Mouse (Mus musculus) c-Kit-positive CD71-positive TER-119-negative erythroid progenitor cells, embryonic 14.5 days (primary cell): ENCODE data around the gene Wdr25.

Experiments used
- DNase-seq: peaks from one replicate; pipeline ENCODE4 v3.0.0-alpha.2; 2013; ENCODE audit warnings: low read depth

Wdr25 gene

DNA sequence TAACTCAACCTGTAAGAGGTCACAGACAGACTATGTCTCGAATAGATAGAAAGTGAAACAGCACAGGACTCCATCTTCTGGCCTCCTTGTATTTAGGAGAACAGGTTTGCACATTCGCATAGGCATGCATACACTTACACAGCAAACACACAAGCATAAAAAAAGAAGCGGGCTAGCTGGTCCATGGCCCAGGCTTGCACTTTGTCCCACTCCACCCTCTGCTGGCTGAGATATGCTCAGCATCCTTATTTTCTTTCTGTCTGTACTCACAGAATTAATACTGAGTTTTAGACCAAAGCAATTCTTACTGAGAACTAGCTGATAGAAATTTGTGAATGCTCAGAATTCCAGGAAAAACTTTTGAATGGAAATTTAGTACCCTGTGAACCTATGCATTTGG, 2.6 kb downstream of the Wdr25 start:
- DNase-seq, result peak; percentile 28

DNA sequence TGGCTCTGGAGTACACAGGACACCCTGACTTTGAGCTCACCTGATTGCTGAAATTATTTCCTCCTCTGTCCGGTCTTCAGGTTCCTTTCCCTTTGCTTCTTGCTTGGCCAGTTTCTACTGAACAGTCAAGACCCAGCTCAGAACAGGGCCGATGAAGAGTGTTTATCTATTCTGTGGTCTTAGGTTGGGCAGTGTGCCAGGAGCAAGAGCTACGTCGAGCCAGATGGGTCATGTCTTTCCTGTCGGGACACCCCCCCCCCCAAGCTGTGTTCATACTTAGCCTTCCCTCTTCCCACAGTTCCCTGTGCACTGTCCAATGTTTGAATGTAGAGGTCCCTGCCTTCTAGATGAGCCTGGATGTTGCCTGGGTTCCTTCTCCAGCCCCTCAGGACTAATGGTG, 7.9 kb downstream of the Wdr25 start:
- no peak for DNase-seq

DNA sequence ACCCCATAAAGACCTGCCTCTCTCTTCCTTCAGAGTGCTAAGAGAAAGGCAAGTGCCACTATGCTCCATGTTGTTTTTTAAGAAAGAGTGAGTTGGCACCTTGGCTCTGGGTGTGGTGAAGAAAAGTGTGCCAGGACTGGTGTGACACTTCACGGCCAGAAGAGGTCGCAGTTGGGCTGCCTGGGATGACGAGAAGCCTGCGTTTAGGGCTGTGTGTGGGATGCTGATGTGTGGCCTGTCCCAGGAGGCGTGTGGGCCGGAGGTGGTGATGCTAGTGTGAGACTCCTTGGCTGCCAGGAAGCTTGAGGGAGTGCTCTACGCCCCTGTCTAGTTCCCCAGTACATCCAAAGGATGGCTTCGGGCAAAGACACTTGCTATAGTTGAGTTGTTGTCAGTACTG, 9.5 kb downstream of the Wdr25 start:
- DNase-seq, result peak; percentile 52

DNA sequence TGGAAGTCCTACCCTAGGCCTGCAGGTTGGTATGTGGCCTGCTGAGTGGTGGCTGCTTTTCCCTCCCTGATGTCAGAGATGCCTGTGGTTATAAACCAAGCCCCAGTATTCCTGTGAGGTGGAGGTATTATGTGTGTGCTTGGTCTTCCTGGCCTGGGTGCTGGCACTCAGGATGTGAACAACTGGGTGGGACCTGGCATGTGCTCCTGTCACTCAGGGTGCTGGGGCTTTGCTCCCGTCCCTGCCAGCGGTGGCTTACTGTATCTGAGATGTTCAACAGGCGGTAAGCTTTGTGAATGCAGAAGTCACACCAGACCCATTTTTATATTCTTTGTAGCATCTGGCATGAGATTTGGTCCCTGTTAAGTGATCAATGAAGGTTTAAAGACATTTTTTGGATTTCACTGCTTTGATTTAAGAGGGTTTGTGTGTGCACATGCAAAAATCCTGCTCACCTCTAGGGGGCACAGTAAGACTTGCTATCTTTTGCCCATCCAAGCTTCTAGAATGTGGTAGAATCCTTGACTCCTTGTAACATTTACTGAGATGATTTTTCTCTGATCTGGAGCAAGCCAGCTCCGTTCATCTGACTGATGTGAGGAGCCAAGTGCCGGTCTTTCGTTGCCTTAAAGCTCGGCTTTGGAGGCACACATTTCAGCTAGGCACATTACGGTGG, 10.3 kb downstream of the Wdr25 start:
- no peak for DNase-seq

DNA sequence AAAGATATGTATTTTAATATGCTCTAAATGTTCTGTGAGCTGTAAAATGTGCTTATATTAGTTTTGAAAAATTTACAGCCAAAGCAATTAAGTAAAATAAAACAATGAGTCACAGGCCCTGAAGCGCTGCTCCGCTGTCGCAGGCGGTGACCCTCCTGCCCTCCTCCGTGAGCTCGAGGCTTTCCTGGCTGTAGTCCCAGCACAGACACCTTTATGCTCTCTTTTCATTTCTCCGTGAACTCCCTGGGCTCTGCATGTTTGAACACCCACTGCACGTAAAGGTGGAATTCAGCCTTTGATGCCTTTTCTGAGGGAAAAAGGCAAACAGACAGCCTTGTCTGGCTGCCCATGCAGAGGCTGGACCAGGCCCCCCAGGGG, 10.8 kb downstream of the Wdr25 start:
- no peak for DNase-seq

DNA sequence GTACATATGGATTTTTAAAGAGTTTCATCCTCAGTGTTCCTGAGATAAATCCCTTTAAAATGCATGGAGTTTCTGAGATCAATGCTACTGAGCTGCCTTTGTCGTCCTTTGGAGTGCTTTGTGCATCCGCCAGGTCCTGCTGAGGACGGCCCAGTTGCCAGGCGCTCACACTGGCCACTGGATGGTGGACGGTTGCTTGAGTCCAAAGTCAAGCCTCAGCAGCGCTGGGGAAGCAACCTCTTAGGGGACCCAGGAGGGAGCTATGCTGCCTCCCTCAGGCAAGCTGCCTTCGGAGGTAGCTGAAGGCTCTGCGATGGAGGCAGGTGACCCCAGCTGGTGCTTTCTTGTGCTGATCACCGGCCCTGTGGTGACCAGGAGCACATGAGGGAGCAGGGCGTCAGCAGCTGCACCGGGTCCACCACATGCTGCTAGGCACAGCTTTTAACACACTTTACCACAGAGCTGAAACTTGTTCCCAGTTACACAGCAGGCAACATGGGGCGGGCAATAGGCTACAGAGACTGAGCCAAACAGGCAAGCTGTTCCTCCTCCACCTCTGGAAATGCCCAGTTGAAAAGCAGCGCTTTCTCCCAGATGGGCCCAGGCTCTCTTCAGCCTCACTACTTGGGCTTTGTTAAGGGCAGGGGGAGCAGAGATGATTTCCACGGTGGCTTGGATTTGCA, 12.3 kb downstream of the Wdr25 start:
- DNase-seq, result no peak

DNA sequence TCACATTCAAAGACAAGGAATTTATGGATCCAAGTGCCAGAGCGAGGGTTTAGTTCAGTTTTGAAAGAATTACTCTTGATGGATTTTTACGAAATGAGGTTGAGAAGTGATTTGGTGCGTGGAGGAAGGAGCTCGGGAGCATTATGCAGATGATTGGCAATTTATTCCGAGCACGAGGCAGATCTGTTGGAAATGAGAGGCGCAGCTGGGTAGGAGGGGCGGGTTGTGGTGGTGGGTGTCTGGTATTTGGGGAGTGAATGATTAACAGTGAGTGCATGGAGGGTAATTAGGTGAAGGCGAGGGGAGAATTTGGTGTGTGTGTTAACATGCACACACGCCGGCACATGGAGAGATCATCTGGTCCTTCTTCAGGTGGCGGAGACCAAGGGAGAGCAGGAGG, 13.0 kb downstream of the Wdr25 start:
- DNase-seq, result no peak

DNA sequence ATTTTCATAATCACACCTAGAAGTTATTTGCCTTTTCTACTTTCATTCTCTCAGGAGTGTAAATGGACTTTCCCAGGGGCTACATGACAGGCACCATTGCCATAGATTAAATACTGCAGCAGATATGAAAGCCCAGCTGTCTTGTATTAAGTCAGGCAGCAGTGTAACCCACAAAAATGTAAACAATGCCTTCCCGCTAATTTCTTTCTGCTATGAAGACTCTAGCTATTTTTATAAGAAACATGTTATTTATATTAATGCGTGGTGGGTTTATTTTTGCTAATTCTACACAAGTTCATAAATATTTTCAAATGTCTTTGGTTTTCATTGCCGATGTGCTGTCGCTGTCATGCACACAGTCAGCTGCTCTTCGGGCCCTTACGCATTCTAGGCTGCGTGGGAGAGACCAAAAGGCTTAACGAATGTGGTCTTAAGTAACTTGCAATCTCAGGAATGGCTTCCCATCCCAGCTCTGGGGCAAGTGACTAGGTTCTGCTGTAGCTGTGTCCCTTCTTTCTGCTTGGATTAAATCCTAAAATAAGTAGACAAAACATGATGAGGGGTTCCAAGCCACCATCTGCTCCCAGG, 16.5 kb downstream of the Wdr25 start:
- no peak for DNase-seq

DNA sequence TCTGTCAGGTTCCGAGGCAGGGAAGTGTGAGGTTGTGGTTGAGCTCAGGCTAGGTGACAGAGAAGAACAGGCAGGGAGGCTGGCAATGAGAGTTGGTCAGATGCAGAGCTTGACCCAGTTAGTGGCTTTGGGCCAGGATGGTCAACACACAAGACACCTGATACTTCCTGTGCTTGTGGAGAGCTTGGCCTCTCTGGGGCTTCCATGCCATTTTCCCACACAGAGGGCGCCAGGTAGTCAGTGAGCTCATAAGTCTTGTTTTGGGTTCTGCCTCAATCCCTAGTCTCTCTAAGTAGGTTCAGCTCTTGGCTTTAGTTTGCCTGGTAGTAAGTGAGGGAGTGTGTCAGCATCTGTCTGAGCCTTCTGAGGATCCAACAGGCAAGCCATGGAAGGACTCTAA, 19.0 kb downstream of the Wdr25 start:
- no peak for DNase-seq

DNA sequence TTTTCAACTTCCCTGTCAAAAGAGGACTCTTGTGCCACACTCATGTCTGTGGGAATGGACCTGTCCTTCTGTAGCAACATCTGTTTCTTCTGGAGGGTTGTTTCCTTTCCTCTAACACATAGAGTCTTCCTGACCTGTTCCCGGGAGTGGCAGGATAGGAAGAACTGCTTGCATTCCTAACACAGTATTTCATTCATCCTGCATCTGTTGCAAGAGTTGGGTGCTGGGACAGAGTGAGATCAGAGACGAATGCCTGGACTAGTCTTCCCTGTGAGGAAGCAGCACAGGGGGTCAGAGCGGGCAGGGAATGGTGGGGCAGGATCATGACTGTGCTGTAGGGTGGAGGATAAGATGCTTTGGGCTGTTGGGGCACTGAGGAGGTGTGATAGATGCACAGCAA, 20.8 kb downstream of the Wdr25 start:
- no peak for DNase-seq

DNA sequence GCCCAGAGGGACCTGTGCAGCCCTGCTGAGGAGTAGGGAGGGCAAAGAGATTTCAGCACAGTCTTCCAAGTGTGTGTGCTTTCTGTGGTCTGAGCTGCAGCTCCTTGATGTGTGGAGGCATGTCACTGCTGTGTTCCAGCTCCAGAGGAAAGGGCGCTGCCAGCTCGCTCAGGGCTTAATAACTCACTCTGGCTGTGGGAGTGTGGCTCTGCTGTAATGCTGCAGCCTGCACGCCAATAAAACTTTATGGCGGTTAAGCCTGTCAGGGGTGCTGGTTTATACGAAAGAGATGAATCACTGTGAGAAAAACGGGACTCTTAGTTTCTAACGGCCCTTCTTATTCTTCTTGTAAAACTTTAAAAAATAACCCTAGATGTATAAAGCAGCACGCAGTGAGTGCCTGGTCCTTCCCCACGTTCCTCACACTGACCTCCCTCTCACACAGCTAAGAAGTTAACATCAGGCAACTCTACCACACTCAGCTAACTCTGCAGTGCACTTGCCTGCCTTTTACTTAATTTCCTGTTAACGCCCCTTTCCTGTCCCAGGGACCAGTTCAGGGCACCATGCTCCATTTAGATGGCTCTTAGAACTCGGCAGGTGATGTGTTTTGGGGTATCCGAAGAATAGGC, 21.4 kb downstream of the Wdr25 start:
- DNase-seq, result no peak

DNA sequence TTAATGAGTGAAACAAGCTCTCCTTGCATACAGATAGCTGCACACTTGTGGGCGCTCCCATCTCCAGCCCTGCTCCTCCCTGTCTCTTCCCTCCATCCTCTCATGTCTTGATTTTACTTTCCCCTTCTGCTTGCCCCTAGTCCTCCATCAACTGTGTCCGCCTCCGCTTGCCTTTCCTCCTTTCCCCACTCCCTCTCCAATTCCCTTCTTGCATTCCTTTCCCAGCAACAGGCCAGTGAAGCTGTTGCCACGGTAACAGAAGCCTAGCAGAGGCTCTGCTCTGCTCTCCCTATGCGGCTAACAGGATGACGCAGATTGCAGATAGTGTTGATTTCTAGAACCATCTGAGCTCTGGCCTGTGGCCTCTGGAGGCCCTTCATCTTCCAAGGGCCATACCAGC, 22.5 kb downstream of the Wdr25 start:
- DNase-seq, result no peak

DNA sequence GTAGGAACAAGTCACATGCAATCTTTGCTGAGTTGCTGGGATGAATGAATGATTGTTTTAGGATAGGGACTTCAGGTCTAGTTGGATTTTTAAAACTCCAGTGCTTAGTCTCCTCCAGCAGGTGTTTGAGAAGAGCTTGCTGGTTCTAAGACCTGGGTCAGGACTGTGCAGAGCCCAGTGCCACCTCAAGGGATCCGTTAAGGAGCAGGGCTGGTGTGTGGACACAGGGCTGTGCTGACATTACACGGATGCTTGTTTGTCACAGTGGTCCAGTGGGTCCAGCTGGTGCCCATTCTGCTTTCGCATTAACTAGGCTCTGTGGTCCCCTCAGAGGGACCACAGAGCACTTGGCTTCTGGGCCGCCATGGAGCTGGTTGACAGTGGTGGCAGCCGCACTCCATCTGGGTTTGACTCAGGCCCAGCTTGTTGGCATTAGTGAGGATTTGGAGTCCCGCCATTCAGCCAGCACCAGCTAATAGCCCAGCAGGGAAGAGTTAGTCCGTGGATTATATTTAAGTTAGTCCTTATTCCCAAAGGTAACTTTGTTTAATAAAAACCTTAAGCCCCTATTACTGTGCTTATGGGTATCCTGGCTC, 23.1 kb downstream of the Wdr25 start:
- no peak for DNase-seq

DNA sequence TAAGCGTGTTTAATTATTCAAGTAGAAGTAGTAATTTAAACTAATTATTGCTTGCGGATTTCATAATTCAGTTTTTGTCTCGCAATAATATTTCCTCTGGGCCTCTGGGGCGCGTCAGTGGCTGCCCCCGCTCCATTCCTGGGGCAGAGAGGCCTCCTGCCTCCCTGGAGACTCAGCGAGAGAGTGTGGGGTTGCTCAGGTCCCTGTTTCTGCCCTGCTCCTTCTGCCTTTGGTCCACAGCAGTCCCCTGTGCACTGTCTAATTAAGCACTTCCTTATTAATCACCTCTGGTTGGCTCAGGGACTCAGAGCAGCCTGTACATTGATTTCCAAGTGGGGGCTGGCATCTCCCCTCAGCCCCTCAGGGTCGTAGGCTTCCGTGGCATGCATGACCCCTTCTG, 24.1 kb downstream of the Wdr25 start:
- no peak for DNase-seq

DNA sequence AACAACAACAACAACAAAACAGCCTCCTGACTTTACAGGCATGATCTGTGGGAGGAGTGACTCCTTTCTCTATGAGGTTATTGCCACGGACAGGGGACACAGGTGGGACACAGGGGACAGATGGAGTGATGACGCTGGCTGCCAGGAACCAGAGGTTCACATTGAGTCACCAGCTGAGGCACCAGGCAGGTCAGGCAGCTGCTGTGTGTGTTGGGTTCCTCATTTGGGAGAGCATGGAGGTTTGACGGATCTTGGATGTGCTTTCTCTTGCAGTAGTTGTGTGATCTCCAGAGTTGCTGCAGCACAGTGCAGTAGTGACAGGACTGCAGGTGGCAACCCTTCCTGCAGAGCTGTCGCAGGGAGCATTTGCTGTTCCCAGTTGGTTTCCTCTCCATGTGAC, 25.3 kb downstream of the Wdr25 start:
- DNase-seq, result no peak

DNA sequence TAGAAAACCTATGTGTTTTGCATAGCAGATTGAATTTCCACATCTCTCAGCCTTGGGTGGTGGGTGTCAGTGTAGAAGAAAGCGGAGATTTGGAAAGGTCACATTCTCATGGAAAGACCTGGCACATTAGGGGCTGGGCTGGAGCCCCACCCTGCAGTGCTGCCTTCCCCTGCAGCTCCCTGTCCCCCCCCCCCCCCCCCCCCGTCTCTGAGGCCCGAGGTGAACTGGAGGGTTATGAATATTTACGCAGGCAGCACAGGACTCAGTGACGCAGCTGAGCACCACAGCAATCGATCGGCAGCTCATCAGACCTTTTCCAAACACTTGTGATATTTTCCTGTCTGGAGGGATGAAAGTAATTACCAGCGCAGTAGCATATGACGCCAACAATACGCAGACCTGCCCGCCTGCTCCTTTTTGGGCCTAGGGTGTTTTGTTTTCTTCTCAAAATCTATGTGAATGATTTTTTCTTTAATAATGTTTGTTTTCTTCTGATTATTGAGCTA, 33.2 kb downstream of the Wdr25 start:
- DNase-seq, result no peak

DNA sequence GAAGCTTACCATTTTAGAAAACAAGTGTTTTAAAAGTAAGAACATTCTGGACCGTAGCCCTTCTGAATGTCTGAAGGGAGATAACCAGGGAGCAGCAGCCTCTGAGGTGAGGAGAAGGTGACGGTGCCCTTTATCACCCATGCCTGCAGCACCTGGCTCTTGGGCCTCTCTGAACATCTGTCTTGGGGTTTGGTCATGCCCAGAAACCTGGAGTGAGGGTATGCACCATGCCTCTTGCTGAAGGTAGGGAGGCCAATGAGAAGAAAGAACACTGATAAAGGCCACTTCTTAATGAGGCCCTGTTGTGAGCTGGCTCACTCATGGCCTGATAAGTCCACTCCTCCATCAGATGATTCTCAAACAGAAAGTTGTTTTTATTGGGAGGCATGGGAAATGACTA, 34.8 kb downstream of the Wdr25 start:
- DNase-seq, result no peak

DNA sequence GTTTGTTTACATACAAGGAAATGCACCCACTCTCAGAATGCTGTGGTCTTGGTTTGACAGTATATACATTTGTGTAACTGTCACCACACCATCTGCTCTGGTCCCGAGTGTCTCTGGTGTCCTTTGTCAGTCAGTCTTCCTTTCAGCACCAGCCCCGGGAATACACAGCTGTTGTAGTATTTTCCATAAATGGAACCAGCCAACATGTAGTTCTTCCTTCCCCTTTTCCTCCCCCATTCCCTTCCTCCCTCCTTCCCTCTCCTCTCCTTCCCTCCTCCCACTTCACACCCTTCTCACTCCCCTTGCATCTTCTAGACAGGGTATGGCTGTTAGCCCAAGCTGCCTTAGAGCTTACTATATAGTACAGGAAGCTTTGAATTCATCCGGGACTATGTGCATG, 36.0 kb downstream of the Wdr25 start:
- DNase-seq, result no peak

DNA sequence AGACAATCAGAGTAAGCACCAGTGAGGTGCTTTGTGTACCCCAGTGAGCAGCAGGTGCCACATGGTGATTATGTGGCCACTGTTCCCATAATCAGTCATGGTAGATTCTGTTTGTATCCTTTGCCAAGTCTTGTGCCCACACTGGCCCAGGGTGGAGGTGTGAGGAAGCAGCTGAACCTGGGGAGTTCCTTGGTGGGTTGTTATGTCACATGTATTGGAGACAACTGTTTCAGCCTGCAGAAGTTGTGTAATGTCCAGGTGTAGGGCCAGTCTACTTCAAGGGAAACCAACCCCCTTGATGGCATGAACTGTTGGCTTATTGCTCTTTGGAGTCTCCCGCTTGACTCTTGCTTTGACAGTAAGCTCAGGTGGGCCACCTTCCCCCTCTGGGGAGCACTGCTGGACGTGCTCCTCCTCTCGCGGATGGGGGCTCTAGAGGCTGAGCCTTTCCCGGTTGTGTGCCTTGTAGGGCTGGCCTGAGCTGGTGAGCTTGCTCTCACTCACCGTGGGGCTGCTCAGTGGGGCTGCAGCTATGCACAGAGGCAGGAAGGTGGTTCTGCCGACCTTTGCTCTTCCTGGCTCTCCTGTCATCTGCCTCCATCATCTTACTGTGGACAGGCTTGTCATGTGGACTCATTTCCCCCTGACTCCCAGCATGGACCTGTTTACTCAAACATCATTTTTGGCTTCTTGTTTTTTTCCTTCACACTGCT, 38.1 kb downstream of the Wdr25 start:
- DNase-seq, result no peak

DNA sequence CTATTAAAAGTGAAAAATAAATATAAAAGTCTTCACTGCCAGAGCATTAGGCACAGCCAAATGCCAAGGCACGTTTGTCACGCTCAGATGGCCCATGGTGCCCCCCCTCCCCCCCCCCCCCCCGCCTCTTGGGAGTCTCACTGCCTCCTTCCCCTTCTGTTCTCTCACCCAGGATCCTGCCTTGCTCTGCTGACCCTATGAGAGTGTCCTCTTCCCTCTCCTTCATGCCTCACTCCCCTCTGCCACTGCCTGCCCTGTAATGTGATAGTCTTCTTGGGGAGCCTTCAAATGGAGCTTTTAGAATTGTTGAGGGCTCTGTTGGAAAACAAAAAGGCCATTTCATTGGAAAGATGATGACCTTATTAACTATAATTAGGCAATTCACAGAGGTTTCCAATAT, 38.7 kb downstream of the Wdr25 start:
- DNase-seq, result no peak

DNA sequence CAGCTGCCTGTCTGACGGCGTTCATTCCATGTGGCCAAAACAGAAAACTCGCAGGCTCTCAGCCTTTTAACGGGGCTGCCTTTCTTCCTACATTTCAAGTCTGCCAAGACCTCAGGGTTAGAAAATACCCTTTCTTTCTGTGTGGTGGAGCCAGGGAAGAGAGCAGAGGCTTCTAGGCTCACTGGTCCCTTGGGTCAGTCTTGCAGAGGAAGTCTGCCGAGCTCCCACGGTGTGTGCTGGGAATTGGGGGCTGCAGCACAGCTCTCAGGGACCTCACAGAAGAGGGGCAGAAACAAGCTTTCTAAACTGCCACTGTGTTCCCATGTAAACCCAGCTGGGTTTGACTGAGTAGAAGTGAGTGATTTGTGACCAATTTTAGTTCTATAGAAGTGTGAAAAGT, 40.8 kb downstream of the Wdr25 start:
- no peak for DNase-seq

DNA sequence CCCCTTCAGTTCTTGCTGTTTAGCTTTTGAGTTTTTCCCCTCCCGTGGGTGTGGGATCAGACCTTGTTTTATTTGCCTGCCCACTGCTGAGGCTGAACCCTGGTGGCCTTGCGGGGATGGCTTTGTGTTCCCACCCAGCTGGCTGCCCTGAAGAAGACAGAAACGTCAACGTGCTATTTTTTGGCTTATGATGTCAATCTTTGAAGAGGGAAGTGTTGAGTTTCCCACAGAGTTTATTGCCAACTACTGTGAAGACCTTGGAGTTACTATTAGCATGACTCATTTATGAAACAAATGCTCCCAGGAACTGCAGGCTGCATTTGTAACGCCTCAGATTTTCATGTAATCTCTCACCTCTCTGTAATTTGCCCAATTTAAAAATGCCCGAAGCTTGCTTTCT, 43.4 kb downstream of the Wdr25 start:
- DNase-seq, result no peak
